Mouse (Mus musculus) midbrain, embryonic 15.5 days (tissue): Measurements from ENCODE around the gene Mydgf. TPM values are rescaled to one million over a fixed set of nuclear protein-coding genes. Genes with fewer than 3 reads are reported as not detected.

Experiments
- ATAC-seq: fragments of 200-750 bp; cut with Nextera tagmentation; replicated peaks from 2 replicates; pipeline ENCODE4 v1.8.0; 2017; ENCODE audit warnings: moderate TSS enrichment
- H3K27ac ChIP-seq: fragments of 300-500 bp; sonication (generic); 2 replicates; pipeline ENCODE4 v1.5.1; 2015; ENCODE audit warnings: mild to moderate bottlenecking, inconsistent platforms
- H3K27me3 ChIP-seq: fragments of 300-500 bp; sonication (generic); replicated peaks from 2 replicates; pipeline ENCODE4 v1.6.1; 2015; ENCODE audit warnings: inconsistent platforms
- H3K36me3 ChIP-seq: fragments of 300-500 bp; sonication (generic); replicated peaks from 2 replicates; pipeline ENCODE4 v1.6.1; 2015; ENCODE audit warnings: inconsistent platforms
- H3K4me1 ChIP-seq: fragments of 300-500 bp; sonication (generic); 2 replicates; pipeline ENCODE4 v1.6.1; 2015; ENCODE audit warnings: inconsistent platforms
- H3K4me2 ChIP-seq: fragments of 300-500 bp; sonication (generic); 2 replicates; pipeline ENCODE4 v1.6.1; 2015; ENCODE audit warnings: inconsistent platforms, mild to moderate bottlenecking, moderate library complexity
- H3K4me3 ChIP-seq: fragments of 300-500 bp; sonication (generic); 2 replicates; pipeline ENCODE4 v1.5.1; 2015; ENCODE audit warnings: mild to moderate bottlenecking, inconsistent platforms
- H3K9ac ChIP-seq: fragments of 300-500 bp; sonication (generic); 2 replicates; pipeline ENCODE4 v1.6.1; 2015; ENCODE audit warnings: mild to moderate bottlenecking, inconsistent platforms
- H3K9me3 ChIP-seq: fragments of 300-500 bp; sonication (generic); 2 replicates; pipeline ENCODE4 v1.6.1; 2016; ENCODE audit warnings: inconsistent platforms
- WGBS: fragments of 180-500 bp; shearing (Covaris S2); methylation state at CpG from one replicate; pipeline ENCODE4 v1.1.7; 2015; ENCODE audit warnings: mixed read lengths; 5-methylcytosine and 5-hydroxymethylcytosine counted together
- polyA plus RNA-seq: library from polyadenylated mRNA; unstranded; fragments of >200 nt; fragmentation: Nextera tagmentation; extraction: Ambion mirVana; gene quantifications from 2 replicates; pipeline ENCODE4 v1.2.1, GENCODE M21; 2015

Mydgf gene
- 74.9 and 76.4 TPM in 2 replicates for polyA plus RNA-seq

- Histone ChIP-seq H3K4me3 (peak within 1 kb of the TSS; percentile 79), H3K9me3 (no peaks in the 10 kb centered on the region), H3K27me3 (no peaks in the 10 kb centered on the region), H3K4me2 (peak within 1 kb of the TSS; percentile 87), H3K4me1 (peaks cover 26% of the 10 kb centered on the region), H3K9ac (peak within 1 kb of the TSS; percentile 83), H3K36me3 (peaks cover 31% of the 10 kb centered on the region), H3K27ac (peak within 1 kb of the TSS; percentile 80)
- WGBS, result 0% methylated on average over 47 of the region's 47 CpGs
- ATAC-seq, result peak; percentile 97
Observed at GRCm38 (mm10) chr17:56183658-56184103, at the start of gene Mydgf. Mydgf (minus strand) TSS chr17:56183920.

DNA sequence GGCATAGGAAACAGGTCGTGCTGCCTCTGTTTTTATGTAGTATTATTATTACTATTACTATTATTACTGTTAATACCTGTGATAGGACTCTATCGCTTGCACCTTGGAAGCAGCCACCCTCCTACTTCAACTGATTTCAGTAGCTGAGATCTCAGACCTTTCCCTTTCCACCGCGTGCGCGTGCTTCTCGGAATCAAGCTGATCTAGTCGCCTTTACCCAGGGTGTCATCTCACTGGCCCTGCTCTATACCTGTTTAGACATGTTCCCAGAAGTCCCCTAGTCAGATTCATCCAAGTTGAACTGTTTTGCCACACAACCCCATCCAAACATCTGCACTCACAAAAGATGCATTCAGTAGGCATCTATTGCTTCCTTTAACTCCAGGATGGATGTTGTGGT, 49.7 kb upstream of the Mydgf start:
- H3K4me3 ChIP-seq, result peak overlapping the region; percentile 19
- 52% methylated on average over 8 of the region's 8 CpGs for WGBS
- ATAC-seq, result peak; percentile 63
- no peaks in the 10 kb centered on the region for H3K36me3 ChIP-seq
- H3K27ac ChIP-seq, result peak overlapping the region; percentile 74
- H3K9ac ChIP-seq, result peak overlapping the region; percentile 9; the same call in 1 of the 2 replicates
- H3K4me2 ChIP-seq, result peak overlapping the region; percentile 45
- H3K4me1 ChIP-seq, result peaks cover 12% of the 10 kb centered on the region
- no peaks in the 10 kb centered on the region for H3K27me3 ChIP-seq
- no peaks in the 10 kb centered on the region for H3K9me3 ChIP-seq

DNA sequence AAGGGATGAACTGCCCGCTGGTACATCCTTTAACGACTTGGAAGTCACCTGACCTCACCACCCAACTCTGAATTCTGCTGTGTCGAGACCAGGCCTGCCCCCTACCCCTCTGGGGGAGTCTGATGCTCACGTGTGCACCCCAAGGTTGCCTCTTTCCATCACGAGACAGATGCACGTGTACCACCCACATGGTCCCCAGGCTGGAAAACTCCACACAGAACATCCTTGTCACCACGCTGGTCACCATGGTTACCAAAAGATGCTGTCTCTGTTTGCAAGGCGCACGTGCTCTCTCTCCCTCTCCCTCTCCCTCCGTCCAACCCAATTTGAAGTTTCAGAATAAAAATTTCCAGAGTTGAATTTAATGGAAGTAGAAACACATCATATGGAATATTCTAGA, 46.2 kb upstream of the Mydgf start:
- H3K27ac ChIP-seq, result no peak overlapping the region
- no peak overlapping the region for H3K4me3 ChIP-seq
- H3K9me3 ChIP-seq, result no peaks in the 10 kb centered on the region
- peaks cover 12% of the 10 kb centered on the region for H3K4me1 ChIP-seq
- no peak overlapping the region for H3K9ac ChIP-seq
- 57% methylated on average over 10 of the region's 10 CpGs for WGBS
- no peaks in the 10 kb centered on the region for H3K27me3 ChIP-seq
- no peak overlapping the region for H3K4me2 ChIP-seq
- no peaks in the 10 kb centered on the region for H3K36me3 ChIP-seq
- no peak for ATAC-seq

DNA sequence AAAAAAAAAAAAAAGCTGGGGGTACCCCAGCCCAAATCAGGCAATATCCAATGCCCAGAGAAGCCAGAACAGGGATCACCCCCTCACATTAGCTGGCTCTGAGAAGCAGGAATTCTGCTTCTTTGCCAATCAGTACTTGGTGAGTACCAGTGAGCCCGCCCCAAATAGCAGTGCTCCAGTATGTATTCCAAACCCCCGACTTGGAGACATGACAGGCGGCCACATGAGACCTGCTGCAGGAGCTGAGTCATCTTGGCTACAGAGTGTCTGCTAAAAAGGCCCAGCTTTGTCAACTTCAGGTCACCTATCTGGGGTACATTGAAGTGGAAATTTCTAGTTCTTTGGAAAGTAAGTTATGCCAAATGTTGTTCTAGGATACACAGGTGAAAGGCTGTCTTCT, 42.8 kb upstream of the Mydgf start:
- Histone ChIP-seq H3K9me3 (no peaks in the 10 kb centered on the region), H3K4me2 (no peak overlapping the region), H3K4me3 (no peak overlapping the region), H3K36me3 (no peaks in the 10 kb centered on the region), H3K9ac (no peak overlapping the region), H3K27me3 (no peaks in the 10 kb centered on the region), H3K27ac (no peak overlapping the region), H3K4me1 (no peaks in the 10 kb centered on the region)
- no peak for ATAC-seq
- 73% methylated on average over 3 of the region's 3 CpGs for WGBS

- H3K4me1 ChIP-seq, result no peaks in the 10 kb centered on the region
- no peaks in the 10 kb centered on the region for H3K27me3 ChIP-seq
- H3K4me3 ChIP-seq, result no peak overlapping the region
- no peak for ATAC-seq
- H3K36me3 ChIP-seq, result no peaks in the 10 kb centered on the region
- H3K9ac ChIP-seq, result no peak overlapping the region
- no peak overlapping the region for H3K4me2 ChIP-seq
- WGBS, result 52% methylated on average over 1 of the region's 1 CpGs
- H3K9me3 ChIP-seq, result no peaks in the 10 kb centered on the region
- no peak overlapping the region for H3K27ac ChIP-seq
Observed at GRCm38 (mm10) chr17:56224916-56225315, 41.2 kb upstream of the Mydgf start.

- H3K4me2 ChIP-seq, result peak overlapping the region; percentile 80; the same call in 1 of the 2 replicates
- WGBS, result 71% methylated on average over 3 of the region's 3 CpGs
- no peaks in the 10 kb centered on the region for H3K27me3 ChIP-seq
- no peak for ATAC-seq
- no peaks in the 10 kb centered on the region for H3K36me3 ChIP-seq
- no peaks in the 10 kb centered on the region for H3K9me3 ChIP-seq
- H3K4me3 ChIP-seq, result no peak overlapping the region
- H3K9ac ChIP-seq, result no peak overlapping the region
- H3K27ac ChIP-seq, result no peak overlapping the region
- H3K4me1 ChIP-seq, result peaks cover 36% of the 10 kb centered on the region
Observed at GRCm38 (mm10) chr17:56219805-56220204, 36.1 kb upstream of the Mydgf start.

- peak overlapping the region; percentile 49 for H3K9ac ChIP-seq
- H3K4me3 ChIP-seq, result peak overlapping the region; percentile 80
- peaks cover 36% of the 10 kb centered on the region for H3K4me1 ChIP-seq
- H3K27ac ChIP-seq, result peak overlapping the region; percentile 93
- H3K36me3 ChIP-seq, result no peaks in the 10 kb centered on the region
- 48% methylated on average over 12 of the region's 12 CpGs for WGBS
- no peaks in the 10 kb centered on the region for H3K9me3 ChIP-seq
- peak overlapping the region; percentile 80 for H3K4me2 ChIP-seq
- ATAC-seq, result no peak
- no peaks in the 10 kb centered on the region for H3K27me3 ChIP-seq
Observed at GRCm38 (mm10) chr17:56219251-56219650, 35.5 kb upstream of the Mydgf start.

DNA sequence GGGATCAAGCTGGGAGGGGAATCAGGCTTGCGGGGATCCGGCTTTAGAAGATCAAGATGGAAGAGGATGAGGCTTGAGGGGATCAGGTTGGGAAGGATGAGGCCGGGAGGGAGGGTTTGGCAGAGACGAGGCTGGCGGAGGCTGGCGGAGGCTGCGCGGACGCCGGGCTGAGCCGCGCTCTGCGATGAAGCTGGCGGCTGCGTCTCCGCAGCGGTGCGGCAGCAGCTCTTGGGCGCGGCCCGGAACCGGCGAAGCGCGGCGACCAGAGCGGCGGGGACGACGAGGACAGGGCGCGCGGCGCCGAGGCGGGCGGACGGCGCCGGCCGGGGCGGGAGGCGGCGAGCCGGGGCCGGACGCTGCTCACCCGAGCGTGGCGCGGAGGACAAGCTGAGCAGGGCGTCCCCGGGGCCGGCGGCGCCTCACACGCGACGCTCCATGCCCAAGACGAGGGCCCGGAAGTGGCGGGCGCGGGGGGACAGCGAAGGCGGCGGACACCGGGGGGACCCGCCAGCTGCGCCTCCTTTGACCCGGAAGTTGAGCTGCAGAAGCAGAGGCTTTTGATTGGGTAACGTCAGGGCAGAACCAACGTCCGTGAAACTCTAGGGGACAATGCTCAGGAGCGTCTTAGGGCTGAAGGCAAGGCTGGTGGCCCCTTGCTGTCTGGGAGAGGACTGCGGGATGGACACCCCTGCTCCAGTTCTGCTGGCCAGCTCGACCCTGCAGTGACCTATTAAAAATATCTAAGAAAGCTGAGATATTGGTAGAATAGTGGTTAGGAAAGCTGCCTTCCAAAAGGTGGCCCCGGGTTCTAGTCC, 34.9 kb upstream of the Mydgf start, which contains the start of gene Dpp9:
TSS of gene Dpp9 (minus strand) at position 529 of the 815 bp plus-strand sequence.
- 1% methylated on average over 47 of the region's 78 CpGs for WGBS

DNA sequence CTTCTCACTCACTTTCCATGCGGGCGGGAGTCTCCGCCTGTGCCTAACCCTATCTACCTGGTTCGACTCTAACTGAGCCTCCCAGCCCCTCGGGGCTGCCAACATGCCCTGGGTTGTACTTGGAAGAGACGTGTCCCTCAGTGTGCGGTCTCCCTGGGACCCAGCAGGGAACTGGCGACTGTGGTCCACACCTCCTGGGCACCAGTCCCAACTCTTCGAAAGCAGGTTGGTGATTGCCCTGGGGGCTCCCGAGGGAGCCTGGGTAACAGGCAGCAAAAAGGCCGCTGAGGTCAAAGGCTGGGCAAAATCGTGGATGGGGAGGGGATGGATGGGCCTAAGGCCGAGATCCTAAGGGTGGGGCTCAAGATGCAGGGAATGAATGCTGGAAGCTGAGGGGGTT, 34.0 kb upstream of the Mydgf start:
- ATAC-seq, result no peak
- H3K27ac ChIP-seq, result no peak overlapping the region
- 66% methylated on average over 13 of the region's 13 CpGs for WGBS

More for the DNA sequence above, 34.9 kb upstream of the Mydgf start, which contains the start of gene Dpp9:
- Histone ChIP-seq H3K4me1 (peaks cover 36% of the 10 kb centered on the region), H3K4me2 (peak within 1 kb of the TSS; percentile 80), H3K4me3 (peak within 1 kb of the TSS; percentile 80), H3K36me3 (no peaks in the 10 kb centered on the region), H3K9ac (peak within 1 kb of the TSS; percentile 86), H3K9me3 (no peaks in the 10 kb centered on the region), H3K27ac (peak within 1 kb of the TSS; percentile 93), H3K27me3 (no peaks in the 10 kb centered on the region)
- peak; percentile 99 for ATAC-seq

GRCm38 (mm10) chr17:56214229-56214628, 30.5 kb upstream of the Mydgf start:
- Histone ChIP-seq H3K9ac (no peak overlapping the region), H3K4me3 (no peak overlapping the region), H3K27me3 (no peaks in the 10 kb centered on the region), H3K9me3 (no peaks in the 10 kb centered on the region), H3K4me1 (peaks cover 33% of the 10 kb centered on the region), H3K36me3 (peaks cover 18% of the 10 kb centered on the region), H3K4me2 (no peak overlapping the region), H3K27ac (no peak overlapping the region)
- ATAC-seq, result no peak
- 76% methylated on average over 1 of the region's 1 CpGs for whole genome bisulfite sequencing

More for the DNA sequence above, 34.0 kb upstream of the Mydgf start:
- Histone ChIP-seq H3K9ac (peak overlapping the region; percentile 86), H3K4me1 (peaks cover 36% of the 10 kb centered on the region), H3K27me3 (no peaks in the 10 kb centered on the region), H3K4me3 (peak overlapping the region; percentile 80), H3K36me3 (no peaks in the 10 kb centered on the region), H3K9me3 (no peaks in the 10 kb centered on the region), H3K4me2 (peak overlapping the region; percentile 80)

DNA sequence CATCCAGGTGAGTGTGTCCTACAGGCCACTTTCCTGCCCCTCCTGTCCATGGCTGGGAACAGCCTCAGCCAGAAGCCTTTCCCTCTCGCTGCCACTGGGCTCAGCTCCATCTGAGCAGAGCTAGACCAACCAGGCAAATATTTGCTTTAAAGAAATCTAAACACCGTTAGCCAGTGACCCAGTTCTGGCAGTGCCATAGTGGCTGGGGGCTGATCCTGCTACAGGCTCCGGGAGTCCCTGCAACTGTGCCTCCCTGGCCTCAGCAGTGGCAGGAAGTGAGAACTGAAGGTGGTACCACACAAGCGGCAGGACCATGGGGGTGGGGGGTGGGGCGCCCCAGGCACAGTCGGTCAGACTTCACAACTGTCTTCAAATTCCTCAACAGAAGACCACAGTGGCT, 29.0 kb upstream of the Mydgf start:
- H3K27me3 ChIP-seq, result no peaks in the 10 kb centered on the region
- H3K36me3 ChIP-seq, result peaks cover 34% of the 10 kb centered on the region
- no peak overlapping the region for H3K4me2 ChIP-seq
- no peak for ATAC-seq
- no peaks in the 10 kb centered on the region for H3K9me3 ChIP-seq
- peaks cover 26% of the 10 kb centered on the region for H3K4me1 ChIP-seq
- 75% methylated on average over 6 of the region's 6 CpGs for WGBS
- H3K27ac ChIP-seq, result no peak overlapping the region
- H3K9ac ChIP-seq, result no peak overlapping the region
- H3K4me3 ChIP-seq, result no peak overlapping the region

DNA sequence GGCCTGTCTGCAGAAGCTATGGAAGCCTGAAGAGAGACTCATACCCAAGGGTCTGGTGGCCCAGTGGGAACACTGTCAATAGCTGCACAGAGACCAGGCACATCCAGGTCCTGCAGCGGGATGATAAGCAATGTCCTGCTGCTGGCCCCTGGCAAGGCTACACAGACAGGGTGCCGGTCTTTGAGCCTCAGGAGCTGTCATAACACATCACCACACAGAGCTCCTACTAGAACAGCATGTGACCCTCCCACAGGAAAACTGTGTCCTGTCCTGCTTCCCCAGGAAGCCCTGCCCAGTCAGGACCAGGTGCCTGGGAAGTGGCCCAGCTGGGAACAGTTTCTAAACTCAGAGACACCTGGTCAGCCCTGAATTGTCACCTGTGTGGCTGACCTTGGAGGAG, 27.4 kb upstream of the Mydgf start:
- ATAC-seq, result no peak
- H3K36me3 ChIP-seq, result peaks cover 45% of the 10 kb centered on the region

More for the DNA sequence above, 27.4 kb upstream of the Mydgf start:
- no peak overlapping the region for H3K4me3 ChIP-seq
- no peak overlapping the region for H3K27ac ChIP-seq
- H3K9me3 ChIP-seq, result no peaks in the 10 kb centered on the region
- no peak overlapping the region for H3K4me2 ChIP-seq
- 90% methylated on average over 2 of the region's 2 CpGs for WGBS
- H3K27me3 ChIP-seq, result no peaks in the 10 kb centered on the region
- H3K9ac ChIP-seq, result no peak overlapping the region
- peaks cover 10% of the 10 kb centered on the region for H3K4me1 ChIP-seq
